Mouse (Mus musculus): Measurements from ENCODE around the gene Capn12. TPM values are rescaled to one million over a fixed set of nuclear protein-coding genes. Genes with fewer than 3 reads are reported as not detected.

The Capn12 gene
- 0.54 TPM for polyA plus RNA-seq (2015; fragmentation: Illumina TruSeq; extraction: RNeasy Lipid Tissue Mini Kit (QIAGEN cat#74804); ENCODE audit: low read depth, low replicate concordance)

GRCm38 (mm10) chr7:28881199-28881598 lies at the start of gene Capn12:
Capn12 (plus strand) TSS chr7:28881422.

GRCm38 (mm10) chr7:28833723-28834347 lies 47.4 kb upstream of the Capn12 start, which contains the start of gene Lgals4:
Lgals4 (plus strand) TSS chr7:28833854.

GRCm38 (mm10) chr7:28863540-28863939 lies 17.7 kb upstream of the Capn12 start, which contains the start of gene Lgals7:
Lgals7 (plus strand) TSS chr7:28863853.

Other genes starting within 250 kb of the Capn12 start
- gene Fbxo27, start 188.6 kb upstream of the Capn12 start, polyA plus RNA-seq (2015; fragmentation: Illumina TruSeq; extraction: RNeasy Lipid Tissue Mini Kit (QIAGEN cat#74804); ENCODE audit: low read depth, low replicate concordance) = 15.8 TPM
- 3.3 TPM for gene Fbxo17, start 164.6 kb upstream of the Capn12 start, polyA plus RNA-seq (2015; fragmentation: Illumina TruSeq; extraction: RNeasy Lipid Tissue Mini Kit (QIAGEN cat#74804); ENCODE audit: low read depth, low replicate concordance)
- 126 TPM for gene Mrps12, start 139.6 kb upstream of the Capn12 start, polyA plus RNA-seq (2015; fragmentation: Illumina TruSeq; extraction: RNeasy Lipid Tissue Mini Kit (QIAGEN cat#74804); ENCODE audit: low read depth, low replicate concordance)
- gene Sars2, start 139.4 kb upstream of the Capn12 start, polyA plus RNA-seq (2015; fragmentation: Illumina TruSeq; extraction: RNeasy Lipid Tissue Mini Kit (QIAGEN cat#74804); ENCODE audit: low read depth, low replicate concordance) = 12.4 TPM
- gene Ccer2, start 125.2 kb upstream of the Capn12 start, polyA plus RNA-seq (2015; fragmentation: Illumina TruSeq; extraction: RNeasy Lipid Tissue Mini Kit (QIAGEN cat#74804); ENCODE audit: low read depth, low replicate concordance) = 3.2 TPM
- 181 TPM for gene Sirt2, start 114.7 kb upstream of the Capn12 start, polyA plus RNA-seq (2015; fragmentation: Illumina TruSeq; extraction: RNeasy Lipid Tissue Mini Kit (QIAGEN cat#74804); ENCODE audit: low read depth, low replicate concordance)
- 41.0 TPM for gene Nfkbib, start 113.9 kb upstream of the Capn12 start, polyA plus RNA-seq (2015; fragmentation: Illumina TruSeq; extraction: RNeasy Lipid Tissue Mini Kit (QIAGEN cat#74804); ENCODE audit: low read depth, low replicate concordance)
- gene Rinl, start 92.5 kb upstream of the Capn12 start, polyA plus RNA-seq (2015; fragmentation: Illumina TruSeq; extraction: RNeasy Lipid Tissue Mini Kit (QIAGEN cat#74804); ENCODE audit: low read depth, low replicate concordance) = 2.9 TPM
- 253 TPM for gene Hnrnpl, start 72.9 kb upstream of the Capn12 start, polyA plus RNA-seq (2015; fragmentation: Illumina TruSeq; extraction: RNeasy Lipid Tissue Mini Kit (QIAGEN cat#74804); ENCODE audit: low read depth, low replicate concordance)
- 96.4 TPM for gene Ech1, start 56.2 kb upstream of the Capn12 start, polyA plus RNA-seq (2015; fragmentation: Illumina TruSeq; extraction: RNeasy Lipid Tissue Mini Kit (QIAGEN cat#74804); ENCODE audit: low read depth, low replicate concordance)
- gene Lgals4, start 47.6 kb upstream of the Capn12 start, polyA plus RNA-seq (2015; fragmentation: Illumina TruSeq; extraction: RNeasy Lipid Tissue Mini Kit (QIAGEN cat#74804); ENCODE audit: low read depth, low replicate concordance) = 5.1 TPM
- not detected for gene Lgals7, start 17.6 kb upstream of the Capn12 start, polyA plus RNA-seq (2015; fragmentation: Illumina TruSeq; extraction: RNeasy Lipid Tissue Mini Kit (QIAGEN cat#74804); ENCODE audit: low read depth, low replicate concordance)
- gene Actn4, start 80.9 kb downstream of the Capn12 start, polyA plus RNA-seq (2015; fragmentation: Illumina TruSeq; extraction: RNeasy Lipid Tissue Mini Kit (QIAGEN cat#74804); ENCODE audit: low read depth, low replicate concordance) = 128 TPM
- 330 TPM for gene Eif3k, start 100.4 kb downstream of the Capn12 start, polyA plus RNA-seq (2015; fragmentation: Illumina TruSeq; extraction: RNeasy Lipid Tissue Mini Kit (QIAGEN cat#74804); ENCODE audit: low read depth, low replicate concordance)
- 1.8 TPM for gene Map4k1, start 100.6 kb downstream of the Capn12 start, polyA plus RNA-seq (2015; fragmentation: Illumina TruSeq; extraction: RNeasy Lipid Tissue Mini Kit (QIAGEN cat#74804); ENCODE audit: low read depth, low replicate concordance)
- 4.4 TPM for gene Ryr1, start 243.8 kb downstream of the Capn12 start, polyA plus RNA-seq (2015; fragmentation: Illumina TruSeq; extraction: RNeasy Lipid Tissue Mini Kit (QIAGEN cat#74804); ENCODE audit: low read depth, low replicate concordance)

All from brain, adult 10 weeks (tissue).